Mouse (Mus musculus): Measurements from ENCODE around the gene Dad1. TPM values are rescaled to one million over a fixed set of nuclear protein-coding genes. Genes with fewer than 3 reads are reported as not detected.
A peak's percentile ranks its signal among the peaks of the same experiment; 100 is the strongest.

Dad1 gene
- polyA plus RNA-seq (2014; fragmentation: Nextera tagmentation; extraction: Ambion mirVana) = 270 and 300 TPM in 2 replicates

DNA sequence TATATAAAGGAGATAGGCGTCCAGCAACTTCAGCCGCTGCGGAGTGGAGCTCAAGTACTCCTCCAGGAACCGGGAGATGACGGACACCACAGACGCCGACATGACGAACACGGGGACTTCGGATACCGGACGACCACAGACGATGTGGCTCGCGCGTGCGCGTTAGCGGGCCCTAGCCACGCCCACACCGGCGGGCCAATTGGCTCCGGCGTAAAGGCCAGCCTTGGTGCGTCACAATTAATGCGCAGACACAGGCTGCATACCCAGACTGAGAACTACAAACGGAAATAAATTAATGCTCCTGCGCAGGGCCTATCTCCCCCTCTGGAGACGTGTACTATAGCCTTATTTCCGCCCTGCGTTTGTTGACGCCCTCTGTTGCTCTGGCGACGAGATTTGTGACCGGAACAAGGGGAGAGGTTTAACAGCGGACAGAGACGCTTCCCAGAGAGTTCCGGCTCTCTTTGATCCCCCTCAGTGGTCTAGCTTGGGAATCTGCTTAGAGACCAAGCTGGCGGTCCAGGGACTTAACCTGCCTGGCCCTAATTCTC lies at the start of gene Dad1, which contains the start of gene Abhd4:
Dad1 (minus strand) TSS at position 364 of the 551 bp plus-strand sequence.
Abhd4 (plus strand) TSS at position 448 of the 551 bp plus-strand sequence.
- under 1% methylated on average over 39 of the region's 39 CpGs for WGBS
- ATAC-seq (ENCODE audit: low FRiP score) = peak; percentile 100
- Histone ChIP-seq H3K4me3 (ENCODE audit: low read depth, low read length) (peak within 1 kb of the TSS; percentile 73), H3K36me3 (ENCODE audit: control insufficient read depth, insufficient read depth, low read length) (no peaks in the 10 kb centered on the region), H3K4me1 (replicated peaks; ENCODE audit: control insufficient read depth, insufficient read depth, low read length) (no peaks in the 10 kb centered on the region), H3K27ac (ENCODE audit: low read depth, low read length) (peak within 1 kb of the TSS; percentile 69), H3K9me3 (ENCODE audit: control insufficient read depth, low read length) (no peaks in the 10 kb centered on the region), H3K27me3 (ENCODE audit: control insufficient read depth, insufficient read depth, low read length) (no peaks in the 10 kb centered on the region), H3K4me2 (replicated peaks; ENCODE audit: low read depth, low read length) (peak within 1 kb of the TSS; percentile 70), H3K9ac (ENCODE audit: low read depth, low read length) (peak within 1 kb of the TSS; percentile 63)
- DNase-seq (ENCODE audit: low spot score) = peak; percentile 97

DNA sequence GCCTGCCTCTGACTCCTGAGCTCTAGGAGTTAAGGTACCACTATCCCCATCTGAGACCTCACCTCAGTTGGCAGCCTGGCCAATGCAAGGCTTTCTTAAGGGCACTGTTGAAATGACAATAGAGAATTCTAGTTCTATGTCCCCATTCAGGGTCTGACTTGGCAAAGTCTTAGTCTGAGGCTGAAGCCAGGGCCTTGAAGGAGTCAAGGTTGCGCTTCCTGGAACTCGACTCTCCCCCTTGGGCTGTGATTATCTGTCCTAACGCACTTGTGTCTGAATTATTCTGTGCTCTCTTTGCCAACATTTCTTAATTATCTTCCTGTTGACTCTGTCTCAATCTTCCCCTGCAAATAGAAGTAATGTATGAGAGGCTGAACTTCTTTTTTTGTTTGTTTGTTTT lies 46.8 kb upstream of the Dad1 start:
- WGBS = 94% methylated on average over 3 of the region's 3 CpGs

DNA sequence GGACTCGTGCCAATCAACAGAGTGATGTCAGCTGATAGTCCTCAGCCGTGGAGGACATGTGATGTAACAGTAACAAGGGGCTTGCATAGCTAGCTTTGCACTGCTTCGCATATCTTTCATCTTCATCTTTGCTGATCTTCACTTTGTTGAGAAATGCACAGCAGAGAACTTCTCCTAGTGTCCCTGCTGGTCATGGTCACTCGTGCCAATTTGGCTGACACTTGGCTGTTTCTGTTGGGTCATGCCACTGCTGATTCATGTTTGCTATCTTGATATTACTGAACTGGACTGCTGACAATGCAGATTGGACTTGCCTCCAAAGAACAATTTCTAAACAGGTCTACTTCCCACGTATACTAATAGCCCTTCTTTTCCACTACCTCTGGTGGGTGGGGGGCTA lies 46.2 kb upstream of the Dad1 start:
- 82% methylated on average over 5 of the region's 5 CpGs for WGBS
- H3K9me3 ChIP-seq (ENCODE audit: control insufficient read depth, low read length) = no peaks in the 10 kb centered on the region
- H3K4me3 ChIP-seq (ENCODE audit: low read depth, low read length) = no peak overlapping the region

More for the DNA sequence above, 46.8 kb upstream of the Dad1 start:
- Histone ChIP-seq H3K9me3 (ENCODE audit: control insufficient read depth, low read length) (no peaks in the 10 kb centered on the region), H3K4me2 (replicated peaks; ENCODE audit: low read depth, low read length) (no peak overlapping the region), H3K36me3 (ENCODE audit: control insufficient read depth, insufficient read depth, low read length) (no peaks in the 10 kb centered on the region), H3K27me3 (ENCODE audit: control insufficient read depth, insufficient read depth, low read length) (no peaks in the 10 kb centered on the region), H3K4me1 (replicated peaks; ENCODE audit: control insufficient read depth, insufficient read depth, low read length) (no peaks in the 10 kb centered on the region), H3K27ac (ENCODE audit: low read depth, low read length) (no peak overlapping the region), H3K9ac (ENCODE audit: low read depth, low read length) (no peak overlapping the region), H3K4me3 (ENCODE audit: low read depth, low read length) (no peak overlapping the region)
- no peak for DNase-seq (ENCODE audit: low spot score)
- ATAC-seq (ENCODE audit: low FRiP score) = no peak

DNA sequence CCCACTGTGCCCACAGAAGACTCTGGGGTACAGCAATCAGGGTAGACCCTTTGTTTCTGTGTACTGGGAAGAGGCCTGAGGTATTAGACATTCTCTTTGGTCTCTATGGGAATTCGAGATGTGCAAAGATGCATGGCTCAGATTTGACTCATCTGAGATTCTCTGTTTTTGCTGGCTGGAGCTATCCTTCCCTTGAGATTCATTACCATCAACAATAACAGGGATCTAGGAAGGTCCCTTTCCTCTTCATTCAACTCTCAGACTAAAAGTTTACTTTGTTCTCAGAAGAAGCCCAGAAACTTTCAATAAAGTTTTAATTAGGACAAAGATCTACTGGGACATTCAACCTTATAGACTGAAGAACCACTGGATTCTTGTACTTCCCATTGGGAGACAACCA lies 30.9 kb upstream of the Dad1 start, which contains the start of gene Olfr49:
Olfr49 (minus strand) TSS at position 101 of the 400 bp plus-strand sequence.
- H3K27ac ChIP-seq (ENCODE audit: low read depth, low read length) = no peak within 1 kb of the TSS
- DNase-seq (ENCODE audit: low spot score) (no peak), ATAC-seq (ENCODE audit: low FRiP score) (no peak)
- no peaks in the 10 kb centered on the region for H3K27me3 ChIP-seq (ENCODE audit: control insufficient read depth, insufficient read depth, low read length)
- no peaks in the 10 kb centered on the region for H3K36me3 ChIP-seq (ENCODE audit: control insufficient read depth, insufficient read depth, low read length)
- H3K4me1 ChIP-seq (replicated peaks; ENCODE audit: control insufficient read depth, insufficient read depth, low read length) = no peaks in the 10 kb centered on the region
- WGBS = 79% methylated on average over 1 of the region's 1 CpGs
- no peak within 1 kb of the TSS for H3K4me3 ChIP-seq (ENCODE audit: low read depth, low read length)
- H3K9ac ChIP-seq (ENCODE audit: low read depth, low read length) = no peak within 1 kb of the TSS
- no peaks in the 10 kb centered on the region for H3K9me3 ChIP-seq (ENCODE audit: control insufficient read depth, low read length)
- no peak within 1 kb of the TSS for H3K4me2 ChIP-seq (replicated peaks; ENCODE audit: low read depth, low read length)

More for the DNA sequence above, 46.2 kb upstream of the Dad1 start:
- no peaks in the 10 kb centered on the region for H3K4me1 ChIP-seq (replicated peaks; ENCODE audit: control insufficient read depth, insufficient read depth, low read length)
- no peak overlapping the region for H3K27ac ChIP-seq (ENCODE audit: low read depth, low read length)
- H3K27me3 ChIP-seq (ENCODE audit: control insufficient read depth, insufficient read depth, low read length) = no peaks in the 10 kb centered on the region
- no peak overlapping the region for H3K4me2 ChIP-seq (replicated peaks; ENCODE audit: low read depth, low read length)
- DNase-seq (ENCODE audit: low spot score) = no peak
- no peak overlapping the region for H3K9ac ChIP-seq (ENCODE audit: low read depth, low read length)
- no peak for ATAC-seq (ENCODE audit: low FRiP score)
- H3K36me3 ChIP-seq (ENCODE audit: control insufficient read depth, insufficient read depth, low read length) = no peaks in the 10 kb centered on the region

DNA sequence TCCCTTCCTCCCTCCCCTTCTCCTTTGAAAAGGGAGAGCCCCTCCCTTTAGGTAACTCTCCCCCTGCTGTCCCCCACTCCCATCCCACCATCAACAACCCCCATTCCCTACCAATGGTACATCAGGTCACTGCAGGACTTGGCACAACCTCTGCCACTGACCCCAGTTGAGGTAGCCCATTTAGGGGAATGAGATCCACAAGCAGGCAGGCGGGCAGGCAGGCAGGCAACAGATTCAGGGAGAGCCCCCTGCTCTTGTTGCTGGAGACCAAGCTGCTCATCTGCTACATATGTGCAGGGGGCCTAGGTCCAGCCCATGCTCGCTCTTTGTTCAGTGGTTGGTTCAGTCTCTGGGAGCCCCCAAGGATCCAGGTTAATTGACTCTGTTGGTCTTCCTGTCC lies 22.5 kb upstream of the Dad1 start:
- Histone ChIP-seq H3K36me3 (ENCODE audit: control insufficient read depth, insufficient read depth, low read length) (no peaks in the 10 kb centered on the region), H3K27ac (ENCODE audit: low read depth, low read length) (no peak overlapping the region), H3K9ac (ENCODE audit: low read depth, low read length) (no peak overlapping the region), H3K27me3 (ENCODE audit: control insufficient read depth, insufficient read depth, low read length) (no peaks in the 10 kb centered on the region), H3K9me3 (ENCODE audit: control insufficient read depth, low read length) (no peaks in the 10 kb centered on the region), H3K4me1 (replicated peaks; ENCODE audit: control insufficient read depth, insufficient read depth, low read length) (no peaks in the 10 kb centered on the region), H3K4me3 (ENCODE audit: low read depth, low read length) (no peak overlapping the region), H3K4me2 (replicated peaks; ENCODE audit: low read depth, low read length) (no peak overlapping the region)
- DNase-seq (ENCODE audit: low spot score) (no peak), ATAC-seq (ENCODE audit: low FRiP score) (no peak)
- WGBS = 88% methylated on average over 2 of the region's 2 CpGs

DNA sequence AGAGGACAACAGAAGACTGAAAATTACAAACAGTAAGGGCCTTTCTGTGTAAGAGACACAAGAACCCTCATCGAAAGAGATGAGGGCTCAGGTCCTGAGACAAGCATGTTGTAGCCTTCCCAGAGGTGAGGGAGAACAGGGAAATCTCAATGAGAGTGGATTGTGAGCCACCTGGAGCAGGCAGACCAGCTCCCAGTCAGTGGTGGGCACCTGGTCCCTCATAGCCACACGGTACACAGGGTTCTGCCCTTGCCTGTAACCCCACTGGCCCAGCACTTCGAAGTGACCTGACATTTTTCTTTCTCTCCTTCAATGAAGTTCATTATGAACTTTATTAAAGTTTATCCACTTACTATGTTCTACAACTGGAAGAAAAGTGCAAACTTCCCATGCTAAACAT lies 18.8 kb upstream of the Dad1 start:
- H3K4me1 ChIP-seq (replicated peaks; ENCODE audit: control insufficient read depth, insufficient read depth, low read length) = no peaks in the 10 kb centered on the region
- H3K4me2 ChIP-seq (replicated peaks; ENCODE audit: low read depth, low read length) = no peak overlapping the region
- no peak overlapping the region for H3K9ac ChIP-seq (ENCODE audit: low read depth, low read length)
- H3K27ac ChIP-seq (ENCODE audit: low read depth, low read length) = no peak overlapping the region
- no peaks in the 10 kb centered on the region for H3K36me3 ChIP-seq (ENCODE audit: control insufficient read depth, insufficient read depth, low read length)
- no peak overlapping the region for H3K4me3 ChIP-seq (ENCODE audit: low read depth, low read length)
- ATAC-seq (ENCODE audit: low FRiP score) (no peak), DNase-seq (ENCODE audit: low spot score) (no peak)
- WGBS = 86% methylated on average over 3 of the region's 3 CpGs
- H3K9me3 ChIP-seq (ENCODE audit: control insufficient read depth, low read length) = no peaks in the 10 kb centered on the region
- no peaks in the 10 kb centered on the region for H3K27me3 ChIP-seq (ENCODE audit: control insufficient read depth, insufficient read depth, low read length)

DNA sequence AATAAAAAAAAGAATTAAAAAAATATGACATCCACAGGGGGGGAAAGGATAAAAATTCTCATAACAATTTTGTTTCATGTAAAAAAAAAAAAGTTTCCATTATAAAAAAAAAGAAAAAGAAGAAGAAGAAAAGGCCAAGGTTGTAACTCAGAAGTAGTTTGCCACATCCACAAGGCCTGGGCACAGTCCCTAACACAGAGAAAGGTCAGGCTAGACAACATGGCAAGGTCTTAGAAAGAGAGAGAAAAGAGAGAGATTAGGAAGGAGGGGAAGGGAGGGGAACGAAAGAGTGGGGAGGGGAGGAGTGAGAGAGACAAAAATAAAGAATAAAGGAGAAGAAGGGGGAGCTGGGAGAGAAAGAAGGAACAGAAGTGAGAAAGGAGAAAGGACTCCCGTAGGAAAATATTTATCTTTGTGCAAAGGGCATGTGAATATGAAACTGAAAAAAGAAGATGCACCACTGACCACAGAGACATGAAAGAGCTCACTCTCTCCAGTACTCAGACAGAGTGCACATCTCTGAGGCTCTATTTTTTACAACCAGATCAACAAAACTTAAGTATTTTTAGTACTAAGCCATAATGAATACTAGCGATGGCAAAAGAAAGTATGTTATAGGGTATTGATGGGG lies 18.2 kb upstream of the Dad1 start:
- 89% methylated on average over 3 of the region's 3 CpGs for WGBS
- Histone ChIP-seq H3K4me1 (replicated peaks; ENCODE audit: control insufficient read depth, insufficient read depth, low read length) (no peaks in the 10 kb centered on the region), H3K27ac (ENCODE audit: low read depth, low read length) (no peak overlapping the region), H3K9ac (ENCODE audit: low read depth, low read length) (no peak overlapping the region), H3K4me2 (replicated peaks; ENCODE audit: low read depth, low read length) (no peak overlapping the region), H3K4me3 (ENCODE audit: low read depth, low read length) (no peak overlapping the region), H3K36me3 (ENCODE audit: control insufficient read depth, insufficient read depth, low read length) (no peaks in the 10 kb centered on the region), H3K27me3 (ENCODE audit: control insufficient read depth, insufficient read depth, low read length) (no peaks in the 10 kb centered on the region), H3K9me3 (ENCODE audit: control insufficient read depth, low read length) (no peaks in the 10 kb centered on the region)
- no peak for DNase-seq (ENCODE audit: low spot score)
- ATAC-seq (ENCODE audit: low FRiP score) = no peak

DNA sequence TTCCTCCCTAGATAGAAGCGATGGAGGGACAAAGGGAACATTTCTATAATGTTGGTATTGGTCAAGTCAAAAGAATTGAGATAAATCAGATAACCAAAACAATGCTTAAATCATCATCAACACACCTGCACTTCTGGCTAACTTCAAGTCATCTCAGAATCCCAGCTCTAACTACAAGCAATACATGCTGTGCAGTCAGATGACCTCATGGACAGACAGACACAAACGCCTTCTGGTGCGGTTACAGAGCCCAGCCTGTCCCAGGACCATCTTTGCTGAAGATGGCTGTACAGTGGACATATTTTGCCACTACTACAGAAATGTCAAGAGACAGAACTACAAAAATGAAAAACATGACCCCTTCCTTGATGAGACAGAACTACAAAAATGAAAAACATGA lies 16.5 kb upstream of the Dad1 start:
- no peak overlapping the region for H3K9ac ChIP-seq (ENCODE audit: low read depth, low read length)
- ATAC-seq (ENCODE audit: low FRiP score) = no peak
- H3K27ac ChIP-seq (ENCODE audit: low read depth, low read length) = no peak overlapping the region
- H3K4me2 ChIP-seq (replicated peaks; ENCODE audit: low read depth, low read length) = no peak overlapping the region
- no peaks in the 10 kb centered on the region for H3K36me3 ChIP-seq (ENCODE audit: control insufficient read depth, insufficient read depth, low read length)
- H3K4me3 ChIP-seq (ENCODE audit: low read depth, low read length) = no peak overlapping the region
- no peaks in the 10 kb centered on the region for H3K4me1 ChIP-seq (replicated peaks; ENCODE audit: control insufficient read depth, insufficient read depth, low read length)
- no peak for DNase-seq (ENCODE audit: low spot score)
- no peaks in the 10 kb centered on the region for H3K9me3 ChIP-seq (ENCODE audit: control insufficient read depth, low read length)
- H3K27me3 ChIP-seq (ENCODE audit: control insufficient read depth, insufficient read depth, low read length) = no peaks in the 10 kb centered on the region
- WGBS = 93% methylated on average over 3 of the region's 3 CpGs

DNA sequence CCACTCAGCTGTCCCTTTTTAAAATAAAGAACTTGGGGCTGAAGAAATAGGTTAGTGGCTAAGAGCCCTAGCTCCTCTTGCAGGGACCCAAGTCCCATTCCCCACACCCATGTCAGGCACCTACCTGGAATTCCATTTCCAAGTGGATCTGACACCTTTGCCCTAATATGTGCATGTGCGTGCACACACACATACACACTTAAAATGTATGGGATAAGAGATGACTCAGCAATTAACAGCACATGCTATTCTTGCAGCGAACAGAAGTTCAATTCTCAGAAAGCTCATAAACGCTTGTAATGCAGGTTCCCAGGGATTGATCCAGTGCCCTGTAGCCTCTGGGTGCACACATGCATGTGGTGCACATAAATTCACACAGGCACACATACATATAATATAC lies 15.7 kb upstream of the Dad1 start:
- H3K9ac ChIP-seq (ENCODE audit: low read depth, low read length) = no peak overlapping the region
- no peaks in the 10 kb centered on the region for H3K9me3 ChIP-seq (ENCODE audit: control insufficient read depth, low read length)
- no peak overlapping the region for H3K27ac ChIP-seq (ENCODE audit: low read depth, low read length)
- no peaks in the 10 kb centered on the region for H3K27me3 ChIP-seq (ENCODE audit: control insufficient read depth, insufficient read depth, low read length)
- no peak overlapping the region for H3K4me3 ChIP-seq (ENCODE audit: low read depth, low read length)
- WGBS = 93% methylated on average over 3 of the region's 3 CpGs
- no peaks in the 10 kb centered on the region for H3K36me3 ChIP-seq (ENCODE audit: control insufficient read depth, insufficient read depth, low read length)
- DNase-seq (ENCODE audit: low spot score) (no peak), ATAC-seq (ENCODE audit: low FRiP score) (no peak)
- H3K4me1 ChIP-seq (replicated peaks; ENCODE audit: control insufficient read depth, insufficient read depth, low read length) = no peaks in the 10 kb centered on the region
- no peak overlapping the region for H3K4me2 ChIP-seq (replicated peaks; ENCODE audit: low read depth, low read length)

All from hindbrain, embryonic 11.5 days (tissue).